Mouse (Mus musculus) megakaryocyte, embryonic 14.5 days (primary cell): ENCODE results near the gene Hic1. TPM values are rescaled to one million over a fixed set of nuclear protein-coding genes. Genes with fewer than 3 reads are reported as not detected.

Source experiments
- H3K27me3 ChIP-seq: replicated peaks from 2 replicates; pipeline ENCODE3; 2012; ENCODE audit warnings: inconsistent platforms
- H3K36me3 ChIP-seq: replicated peaks from 2 replicates; pipeline ENCODE3; 2012; ENCODE audit warnings: low read length, inconsistent platforms, mixed read lengths
- H3K4me1 ChIP-seq: 2 replicates; pipeline ENCODE4 v1.6.1; 2012; ENCODE audit warnings: inconsistent platforms
- H3K4me3 ChIP-seq: replicated peaks from 2 replicates; pipeline ENCODE3; 2012; ENCODE audit warnings: moderate library complexity, mild to moderate bottlenecking, inconsistent platforms
- H3K9me3 ChIP-seq: 2 replicates; pipeline ENCODE4 v1.6.1; 2012; ENCODE audit warnings: inconsistent platforms
- FLI1 ChIP-seq: IDR thresholded peaks from 2 replicates; pipeline ENCODE4 v1.6.1; 2012; ENCODE audit warnings: low read length, inconsistent platforms, mixed read lengths
- GATA1 ChIP-seq: IDR thresholded peaks from 3 replicates; pipeline ENCODE4 v1.6.1; 2012; ENCODE audit warnings: mixed read lengths, low read length, inconsistent platforms, borderline replicate concordance
- polyA plus RNA-seq: library from polyadenylated mRNA; stranded (reverse); fragments of >175 nt; gene quantifications from 2 replicates; pipeline ENCODE4 v1.2.3, GENCODE M21; 2012; ENCODE audit warnings: low replicate concordance; ENCODE audit not compliant: insufficient read depth

Gene Hic1
- polyA plus RNA-seq, 1 experiment, result 0.41 TPM

- peaks cover 3% of the 10 kb centered on the region; the same call in 1 of the 2 replicates for H3K9me3 ChIP-seq
- peak overlapping the region; percentile 46 for H3K4me3 ChIP-seq
- peaks cover 75% of the 10 kb centered on the region for H3K4me1 ChIP-seq
- no peak for TF ChIP-seq GATA1
- TF ChIP-seq FLI1, result no peak
- H3K27me3 ChIP-seq, result peaks cover 19% of the 10 kb centered on the region
- H3K36me3 ChIP-seq, result no peaks in the 10 kb centered on the region
These were observed 35.2 kb upstream of the Hic1 start for GRCm38 (mm10) chr11:75204472-75204871.

- no peaks in the 10 kb centered on the region for H3K36me3 ChIP-seq
- peaks cover 22% of the 10 kb centered on the region for H3K27me3 ChIP-seq
- H3K9me3 ChIP-seq, result peaks cover 5% of the 10 kb centered on the region; the same call in 1 of the 2 replicates
- TF ChIP-seq FLI1, result no peak
- no peak for TF ChIP-seq GATA1
- H3K4me1 ChIP-seq, result peaks cover 74% of the 10 kb centered on the region
- no peak overlapping the region for H3K4me3 ChIP-seq
These were observed 34.6 kb upstream of the Hic1 start for GRCm38 (mm10) chr11:75203926-75204325.

- no peak for TF ChIP-seq GATA1
- no peak for TF ChIP-seq FLI1
- H3K27me3 ChIP-seq, result peaks cover 33% of the 10 kb centered on the region
- no peaks in the 10 kb centered on the region for H3K36me3 ChIP-seq
- H3K4me1 ChIP-seq, result peaks cover 93% of the 10 kb centered on the region
- peaks cover 5% of the 10 kb centered on the region; the same call in 1 of the 2 replicates for H3K9me3 ChIP-seq
- H3K4me3 ChIP-seq, result peak overlapping the region; percentile 31
These were observed 32.4 kb upstream of the Hic1 start for GRCm38 (mm10) chr11:75201721-75202120.

- Histone ChIP-seq H3K9me3 (peaks cover 5% of the 10 kb centered on the region; the same call in 1 of the 2 replicates), H3K4me3 (peak overlapping the region; percentile 20), H3K4me1 (peaks cover 96% of the 10 kb centered on the region), H3K36me3 (no peaks in the 10 kb centered on the region), H3K27me3 (peaks cover 38% of the 10 kb centered on the region)
- TF ChIP-seq GATA1 (no peak), FLI1 (no peak)
These were observed 31.6 kb upstream of the Hic1 start for GRCm38 (mm10) chr11:75200935-75201334.

GRCm38 (mm10) chr11:75199951-75200350 lies 30.6 kb upstream of the Hic1 start:
- Histone ChIP-seq H3K4me1 (peaks cover 97% of the 10 kb centered on the region), H3K27me3 (peaks cover 45% of the 10 kb centered on the region), H3K36me3 (no peaks in the 10 kb centered on the region), H3K9me3 (peaks cover 5% of the 10 kb centered on the region; the same call in 1 of the 2 replicates), H3K4me3 (no peak overlapping the region)
- TF ChIP-seq GATA1 (no peak), FLI1 (no peak)

GRCm38 (mm10) chr11:75198792-75199191 lies 29.5 kb upstream of the Hic1 start:
- Histone ChIP-seq H3K27me3 (peaks cover 56% of the 10 kb centered on the region), H3K9me3 (peaks cover 5% of the 10 kb centered on the region; the same call in 1 of the 2 replicates), H3K4me1 (peaks cover 97% of the 10 kb centered on the region), H3K4me3 (no peak overlapping the region), H3K36me3 (no peaks in the 10 kb centered on the region)
- TF ChIP-seq GATA1, result no peak
- TF ChIP-seq FLI1, result no peak

- peaks cover 65% of the 10 kb centered on the region for H3K27me3 ChIP-seq
- no peaks in the 10 kb centered on the region for H3K36me3 ChIP-seq
- TF ChIP-seq FLI1 (no peak), GATA1 (no peak)
- peaks cover 97% of the 10 kb centered on the region for H3K4me1 ChIP-seq
- peaks cover 5% of the 10 kb centered on the region; the same call in 1 of the 2 replicates for H3K9me3 ChIP-seq
- no peak overlapping the region for H3K4me3 ChIP-seq
These were observed 28.6 kb upstream of the Hic1 start for GRCm38 (mm10) chr11:75197956-75198355.

- H3K4me1 ChIP-seq, result peaks cover 95% of the 10 kb centered on the region
- no peaks in the 10 kb centered on the region for H3K36me3 ChIP-seq
- no peak for TF ChIP-seq GATA1
- no peak for TF ChIP-seq FLI1
- peaks cover 80% of the 10 kb centered on the region for H3K27me3 ChIP-seq
- no peak overlapping the region for H3K4me3 ChIP-seq
- peaks cover 5% of the 10 kb centered on the region; the same call in 1 of the 2 replicates for H3K9me3 ChIP-seq
These were observed 26.8 kb upstream of the Hic1 start for GRCm38 (mm10) chr11:75196131-75196530.

- no peaks in the 10 kb centered on the region for H3K36me3 ChIP-seq
- peaks cover 72% of the 10 kb centered on the region for H3K27me3 ChIP-seq
- no peak for TF ChIP-seq GATA1
- TF ChIP-seq FLI1, result no peak
- peaks cover 5% of the 10 kb centered on the region; the same call in 1 of the 2 replicates for H3K9me3 ChIP-seq
- H3K4me1 ChIP-seq, result peaks cover 95% of the 10 kb centered on the region
- peak overlapping the region; percentile 91 for H3K4me3 ChIP-seq
These were observed 25.6 kb upstream of the Hic1 start for GRCm38 (mm10) chr11:75194850-75195461.

- H3K27me3 ChIP-seq, result peaks cover 66% of the 10 kb centered on the region
- no peaks in the 10 kb centered on the region for H3K36me3 ChIP-seq
- peak overlapping the region; percentile 91 for H3K4me3 ChIP-seq
- no peaks in the 10 kb centered on the region for H3K9me3 ChIP-seq
- peaks cover 95% of the 10 kb centered on the region for H3K4me1 ChIP-seq
- no peak for TF ChIP-seq FLI1
These were observed 25.0 kb upstream of the Hic1 start for GRCm38 (mm10) chr11:75194121-75194849.
